Mouse (Mus musculus) midbrain, embryonic 16.5 days (tissue): ENCODE results near the gene Gm49392. TPM values are rescaled to one million over a fixed set of nuclear protein-coding genes. Genes with fewer than 3 reads are reported as not detected.

Source experiments
- ATAC-seq: fragments of 200-750 bp; cut with Nextera tagmentation; 2 replicates; pipeline ENCODE4 v1.8.0; 2017; ENCODE audit warnings: moderate TSS enrichment
- H3K27ac ChIP-seq: fragments of 300-500 bp; sonication (generic); 2 replicates; pipeline ENCODE4 v1.5.1; 2014; ENCODE audit warnings: mild to moderate bottlenecking, low read length, mixed read lengths
- H3K27me3 ChIP-seq: fragments of 300-500 bp; sonication (generic); 2 replicates; pipeline ENCODE4 v1.6.1; 2014; ENCODE audit warnings: low read depth, low read length, mixed read lengths; ENCODE audit not compliant: control insufficient read depth, insufficient read depth
- H3K36me3 ChIP-seq: fragments of 300-500 bp; sonication (generic); 2 replicates; pipeline ENCODE4 v1.6.1; 2014; ENCODE audit warnings: mild to moderate bottlenecking, low read length, moderate library complexity, mixed read lengths; ENCODE audit not compliant: control insufficient read depth, insufficient read depth
- H3K4me1 ChIP-seq: fragments of 300-500 bp; sonication (generic); 2 replicates; pipeline ENCODE4 v1.6.1; 2014; ENCODE audit warnings: mild to moderate bottlenecking, low read length, mixed read lengths; ENCODE audit not compliant: control insufficient read depth, insufficient read depth
- H3K4me2 ChIP-seq: fragments of 300-500 bp; sonication (generic); 2 replicates; pipeline ENCODE4 v1.6.1; 2014; ENCODE audit warnings: mild to moderate bottlenecking, low read length, mixed read lengths
- H3K4me3 ChIP-seq: fragments of 300-500 bp; sonication (generic); 2 replicates; pipeline ENCODE4 v1.5.1; 2014; ENCODE audit warnings: low read depth, mild to moderate bottlenecking, low read length, moderate library complexity, mixed read lengths
- H3K9ac ChIP-seq: fragments of 300-500 bp; sonication (generic); 2 replicates; pipeline ENCODE4 v1.6.1; 2014; ENCODE audit warnings: low read depth, low read length, mixed read lengths
- H3K9me3 ChIP-seq: fragments of 300-500 bp; sonication (generic); replicated peaks from 2 replicates; pipeline ENCODE4 v1.6.1; 2014; ENCODE audit warnings: mild to moderate bottlenecking, low read length, mixed read lengths; ENCODE audit not compliant: control insufficient read depth, poor library complexity, severe bottlenecking
- WGBS: fragments of 180-500 bp; shearing (Covaris S2); extraction: QIAGEN DNeasy Blood & Tissue Kit; methylation state at CpG from one replicate; pipeline ENCODE4 v1.1.7; 2014; 5-methylcytosine and 5-hydroxymethylcytosine counted together
- polyA plus RNA-seq: library from polyadenylated mRNA; unstranded; fragments of >200 nt; fragmentation: Nextera tagmentation; extraction: Ambion mirVana; gene quantifications from 2 replicates; pipeline ENCODE4 v1.2.1, GENCODE M21; 2015

Gm49392 gene
- polyA plus RNA-seq, 1 experiment from 2014 or later, result 0.14 TPM

DNA sequence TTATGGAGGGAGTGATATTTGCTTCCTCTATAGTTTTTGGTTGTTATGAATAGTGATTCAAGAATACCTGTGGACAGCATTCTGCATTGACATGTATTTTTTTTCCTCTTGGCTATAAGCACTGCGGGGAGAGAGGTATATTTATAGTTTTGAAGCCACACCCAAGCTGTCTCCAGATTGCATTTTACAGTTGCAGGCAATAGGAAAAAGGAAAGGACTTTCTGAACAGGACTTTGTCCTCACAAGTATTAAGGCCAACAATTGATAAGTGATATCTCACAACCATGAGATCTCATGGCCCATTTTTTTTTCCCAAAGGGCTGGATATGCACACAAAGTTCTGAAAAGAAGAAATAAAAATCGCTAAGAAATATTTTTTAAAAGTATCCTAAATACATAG is 87.0 kb downstream of the Gm49392 start:
- no peaks in the 10 kb centered on the region for H3K27me3 ChIP-seq
- H3K4me1 ChIP-seq, result no peaks in the 10 kb centered on the region
- no peak for ATAC-seq
- no peak overlapping the region for H3K4me3 ChIP-seq
- WGBS, result 83% methylated on average over 2 of the region's 2 CpGs
- H3K4me2 ChIP-seq, result no peak overlapping the region
- H3K27ac ChIP-seq, result no peak overlapping the region
- no peaks in the 10 kb centered on the region for H3K9me3 ChIP-seq
- no peak overlapping the region for H3K9ac ChIP-seq
- H3K36me3 ChIP-seq, result no peaks in the 10 kb centered on the region

DNA sequence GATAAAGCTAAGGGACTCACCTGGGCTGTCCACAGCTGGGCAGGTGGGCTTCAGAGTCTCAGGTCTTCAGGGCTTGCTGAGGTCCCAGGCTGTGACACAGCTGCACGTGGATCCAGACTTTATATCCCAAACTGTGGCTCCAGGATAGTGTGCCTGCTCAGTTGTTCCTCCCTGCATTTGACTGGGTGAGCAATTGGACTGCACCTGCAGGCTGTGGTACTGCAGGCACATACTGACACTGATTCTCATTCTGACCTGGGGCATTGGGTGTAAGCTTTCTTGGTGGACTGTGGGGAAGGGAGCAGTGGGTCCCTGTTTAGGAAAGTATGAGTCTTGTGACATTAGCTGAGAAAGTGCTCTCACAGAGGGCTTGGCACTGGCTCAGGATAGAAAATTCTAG is 93.9 kb downstream of the Gm49392 start, which contains the start of gene Ctsll3:
Ctsll3 (minus strand) TSS at position 101 of the 400 bp plus-strand sequence.
- H3K9me3 ChIP-seq, result no peaks in the 10 kb centered on the region
- WGBS, result 67% methylated on average over 1 of the region's 1 CpGs
- H3K36me3 ChIP-seq, result no peaks in the 10 kb centered on the region
- no peaks in the 10 kb centered on the region for H3K27me3 ChIP-seq
- H3K27ac ChIP-seq, result no peak within 1 kb of the TSS
- H3K4me2 ChIP-seq, result no peak within 1 kb of the TSS
- ATAC-seq, result no peak
- H3K4me3 ChIP-seq, result no peak within 1 kb of the TSS
- H3K4me1 ChIP-seq, result no peaks in the 10 kb centered on the region
- no peak within 1 kb of the TSS for H3K9ac ChIP-seq

Other genes starting within 250 kb of the Gm49392 start
- not detected in 2 replicates for gene BC051665, start 110.5 kb downstream of the Gm49392 start, polyA plus RNA-seq
- gene Ctsll3, start 94.0 kb downstream of the Gm49392 start, polyA plus RNA-seq, result not detected in 2 replicates
- gene 4930486L24Rik, start 32.4 kb downstream of the Gm49392 start, polyA plus RNA-seq, result not detected in 2 replicates
- gene Ctla2b, start 553 bp upstream of the Gm49392 start, polyA plus RNA-seq, result 1.6 and 2.2 TPM in 2 replicates
- not detected in 2 replicates for gene Tpbpb, start 8.0 kb upstream of the Gm49392 start, polyA plus RNA-seq
- gene Gm49393, start 38.7 kb upstream of the Gm49392 start, polyA plus RNA-seq, result not detected in 2 replicates
- gene Gm49391, start 39.7 kb upstream of the Gm49392 start, polyA plus RNA-seq, result 0.58 and 0.76 TPM in 2 replicates
- gene Ctla2a, start 39.7 kb upstream of the Gm49392 start, polyA plus RNA-seq, result 16.5 and 18.9 TPM in 2 replicates
- gene Tpbpa, start 45.1 kb upstream of the Gm49392 start, polyA plus RNA-seq, result not detected in 2 replicates
- gene Ctsj, start 109.1 kb upstream of the Gm49392 start, polyA plus RNA-seq, result not detected in 2 replicates
- not detected in 2 replicates for gene Ctsq, start 143.7 kb upstream of the Gm49392 start, polyA plus RNA-seq